Mouse (Mus musculus) heart, postnatal 0 days (tissue): ENCODE results near the gene Rtn4rl1.

Experiments used
- CTCF ChIP-seq: IDR thresholded peaks from 2 replicates; pipeline ENCODE4 v1.5.1; 2016; ENCODE audit warnings: antibody characterized with exemption, control low read depth, low read depth
- EP300 ChIP-seq: IDR thresholded peaks from 2 replicates; pipeline ENCODE4 v1.6.1; 2016; ENCODE audit warnings: antibody characterized with exemption, low read depth

DNA sequence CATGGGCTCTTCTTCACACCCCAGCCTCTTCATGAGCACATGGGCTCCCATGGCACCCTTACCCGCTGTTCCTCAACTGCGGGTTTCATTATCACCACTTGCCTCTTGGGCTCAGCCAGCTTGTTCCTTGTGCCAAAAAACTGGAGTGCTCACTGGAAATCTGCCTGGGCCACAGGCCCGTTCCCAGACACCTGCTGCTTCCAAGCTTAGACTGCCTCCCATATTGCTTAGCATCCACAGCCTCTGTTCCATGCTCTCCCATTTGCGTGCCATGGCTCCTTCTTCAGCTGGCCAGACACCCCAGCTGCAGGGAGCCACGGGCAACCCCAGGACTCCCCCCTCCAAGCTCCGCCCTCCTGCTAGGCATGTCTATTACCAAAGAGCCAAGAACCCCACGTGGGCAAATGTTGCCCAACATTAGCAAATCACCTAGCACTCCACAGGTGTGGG is 77.4 kb downstream of the Rtn4rl1 start:
- TF ChIP-seq CTCF (no peak), EP300 (no peak)
